Mouse (Mus musculus) hindbrain, embryonic 11.5 days (tissue): ENCODE measurements around the gene Aph1a. TPM values are rescaled to one million over a fixed set of nuclear protein-coding genes. Genes with fewer than 3 reads are reported as not detected.

Experiments
- ATAC-seq: fragments of 200-750 bp; cut with Nextera tagmentation; 2 replicates; pipeline ENCODE4 v1.8.0; 2017; ENCODE audit warnings: mild to moderate bottlenecking, moderate TSS enrichment, moderate library complexity; ENCODE audit not compliant: low FRiP score
- DNase-seq: peaks from one replicate; pipeline ENCODE4 v3.0.0-alpha.2; 2015; ENCODE audit warnings: low spot score
- H3K27ac ChIP-seq: fragments of 300-500 bp; sonication (generic); 2 replicates; pipeline ENCODE4 v1.5.1; 2014; ENCODE audit warnings: mild to moderate bottlenecking, low read depth, low read length
- H3K27me3 ChIP-seq: fragments of 300-500 bp; sonication (generic); 2 replicates; pipeline ENCODE4 v1.6.1; 2014; ENCODE audit warnings: mild to moderate bottlenecking, low read length, moderate library complexity, mixed read lengths; ENCODE audit not compliant: control insufficient read depth, insufficient read depth
- H3K36me3 ChIP-seq: fragments of 300-500 bp; sonication (generic); 2 replicates; pipeline ENCODE4 v1.6.1; 2014; ENCODE audit warnings: mild to moderate bottlenecking, low read length, moderate library complexity, mixed read lengths; ENCODE audit not compliant: control insufficient read depth, insufficient read depth
- H3K4me1 ChIP-seq: fragments of 300-500 bp; sonication (generic); replicated peaks from 2 replicates; pipeline ENCODE4 v1.6.1; 2014; ENCODE audit warnings: low read length, mixed read lengths; ENCODE audit not compliant: control insufficient read depth, insufficient read depth
- H3K4me2 ChIP-seq: fragments of 300-500 bp; sonication (generic); replicated peaks from 2 replicates; pipeline ENCODE4 v1.6.1; 2014; ENCODE audit warnings: mild to moderate bottlenecking, low read depth, low read length
- H3K4me3 ChIP-seq: fragments of 300-500 bp; sonication (generic); 2 replicates; pipeline ENCODE4 v1.5.1; 2014; ENCODE audit warnings: low read depth, low read length
- H3K9ac ChIP-seq: fragments of 300-500 bp; sonication (generic); 2 replicates; pipeline ENCODE4 v1.6.1; 2014; ENCODE audit warnings: low read depth, low read length
- H3K9me3 ChIP-seq: fragments of 300-500 bp; sonication (generic); 2 replicates; pipeline ENCODE4 v1.6.1; 2016; ENCODE audit warnings: low read length; ENCODE audit not compliant: control insufficient read depth
- WGBS: fragments of 180-500 bp; shearing (Covaris S2); extraction: QIAGEN DNeasy Blood & Tissue Kit; methylation state at CpG from one replicate; pipeline ENCODE4 v1.1.7; 2014; 5-methylcytosine and 5-hydroxymethylcytosine counted together
- polyA plus RNA-seq: library from polyadenylated mRNA; unstranded; fragments of >200 nt; fragmentation: Nextera tagmentation; extraction: Ambion mirVana; gene quantifications from 2 replicates; pipeline ENCODE4 v1.2.1, GENCODE M21; 2014

The Aph1a gene
- polyA plus RNA-seq, 1 experiment from 2014 or later: 28.5 TPM

GRCm38 (mm10) chr3:95903753-95904502 is 10.2 kb downstream of the Aph1a start:
- peaks cover 13% of the 10 kb centered on the region for H3K4me1 ChIP-seq
- peak overlapping the region; percentile 32 for H3K4me3 ChIP-seq
- ATAC-seq (no peak), DNase-seq (peak; percentile 55)
- peak overlapping the region; percentile 52 for H3K4me2 ChIP-seq
- no peaks in the 10 kb centered on the region for H3K27me3 ChIP-seq
- no peaks in the 10 kb centered on the region for H3K9me3 ChIP-seq
- H3K27ac ChIP-seq: peak overlapping the region; percentile 66; the same call in 1 of the 2 replicates
- H3K36me3 ChIP-seq: no peaks in the 10 kb centered on the region
- WGBS: 2% methylated on average over 15 of the region's 15 CpGs
- H3K9ac ChIP-seq: peak overlapping the region; percentile 65

GRCm38 (mm10) chr3:95904568-95904967 is 10.8 kb downstream of the Aph1a start, which contains the start of gene Car14:
Car14 (minus strand) TSS chr3:95904691.
- Histone ChIP-seq H3K36me3 (no peaks in the 10 kb centered on the region), H3K9me3 (no peaks in the 10 kb centered on the region), H3K27ac (peak within 1 kb of the TSS; percentile 66), H3K4me1 (peaks cover 13% of the 10 kb centered on the region), H3K4me3 (peak within 1 kb of the TSS; percentile 32), H3K9ac (peak within 1 kb of the TSS; percentile 65), H3K27me3 (no peaks in the 10 kb centered on the region), H3K4me2 (peak within 1 kb of the TSS; percentile 52)
- DNase-seq: peak; percentile 58
- ATAC-seq: peak; percentile 50
- under 1% methylated on average over 15 of the region's 15 CpGs for WGBS

- DNase-seq (peak; percentile 76), ATAC-seq (peak; percentile 80)
- H3K9ac ChIP-seq: peak overlapping the region; percentile 65
- peak overlapping the region; percentile 52 for H3K4me2 ChIP-seq
- WGBS: under 1% methylated on average over 18 of the region's 18 CpGs
- H3K4me3 ChIP-seq: peak overlapping the region; percentile 32
- H3K36me3 ChIP-seq: no peaks in the 10 kb centered on the region
- H3K4me1 ChIP-seq: peaks cover 13% of the 10 kb centered on the region
- peak overlapping the region; percentile 30 for H3K27ac ChIP-seq
- H3K9me3 ChIP-seq: no peaks in the 10 kb centered on the region
- H3K27me3 ChIP-seq: no peaks in the 10 kb centered on the region
These were observed 11.6 kb downstream of the Aph1a start for GRCm38 (mm10) chr3:95905146-95905939.

GRCm38 (mm10) chr3:95905940-95906492 is 12.2 kb downstream of the Aph1a start:
- H3K27me3 ChIP-seq: no peaks in the 10 kb centered on the region
- 0 out of 2 replicates have a peak overlapping the region, but pooled peaks have one; percentile 30 for H3K27ac ChIP-seq
- ATAC-seq: no peak
- no peak overlapping the region for H3K9ac ChIP-seq
- no peaks in the 10 kb centered on the region for H3K9me3 ChIP-seq
- H3K4me1 ChIP-seq: peaks cover 13% of the 10 kb centered on the region
- H3K36me3 ChIP-seq: no peaks in the 10 kb centered on the region
- H3K4me2 ChIP-seq: peak overlapping the region; percentile 52
- peak overlapping the region; percentile 32; the same call in 1 of the 2 replicates for H3K4me3 ChIP-seq
- WGBS: 1% methylated on average over 12 of the region's 12 CpGs
- peak; percentile 72 for DNase-seq

- H3K9ac ChIP-seq: no peak overlapping the region
- H3K4me1 ChIP-seq: peaks cover 13% of the 10 kb centered on the region
- no peaks in the 10 kb centered on the region for H3K9me3 ChIP-seq
- ATAC-seq (no peak), DNase-seq (peak; percentile 70)
- 0% methylated on average over 12 of the region's 12 CpGs for WGBS
- no peaks in the 10 kb centered on the region for H3K36me3 ChIP-seq
- H3K4me2 ChIP-seq: peak overlapping the region; percentile 52; the same call in 1 of the 2 replicates
- no peaks in the 10 kb centered on the region for H3K27me3 ChIP-seq
- no peak overlapping the region for H3K4me3 ChIP-seq
- H3K27ac ChIP-seq: no peak overlapping the region
These were observed 13.1 kb downstream of the Aph1a start for GRCm38 (mm10) chr3:95906860-95907259.

- no peak overlapping the region for H3K4me3 ChIP-seq
- H3K27ac ChIP-seq: no peak overlapping the region
- peaks cover 13% of the 10 kb centered on the region for H3K4me1 ChIP-seq
- no peak overlapping the region for H3K9ac ChIP-seq
- DNase-seq: no peak
- H3K9me3 ChIP-seq: no peaks in the 10 kb centered on the region
- H3K27me3 ChIP-seq: no peaks in the 10 kb centered on the region
- H3K4me2 ChIP-seq: no peak overlapping the region
- H3K36me3 ChIP-seq: no peaks in the 10 kb centered on the region
- no peak for ATAC-seq
- WGBS: 50% methylated on average over 4 of the region's 4 CpGs
These were observed 13.8 kb downstream of the Aph1a start for GRCm38 (mm10) chr3:95907613-95908012.

GRCm38 (mm10) chr3:95914706-95915105 is 20.9 kb downstream of the Aph1a start:
- Histone ChIP-seq H3K4me1 (no peaks in the 10 kb centered on the region), H3K4me2 (no peak overlapping the region), H3K27ac (no peak overlapping the region), H3K27me3 (no peaks in the 10 kb centered on the region), H3K9me3 (no peaks in the 10 kb centered on the region), H3K4me3 (no peak overlapping the region), H3K36me3 (no peaks in the 10 kb centered on the region), H3K9ac (no peak overlapping the region)
- no peak for DNase-seq
- 93% methylated on average over 4 of the region's 4 CpGs for WGBS
- ATAC-seq: no peak

- H3K4me3 ChIP-seq: no peak overlapping the region
- 83% methylated on average over 7 of the region's 7 CpGs for WGBS
- no peaks in the 10 kb centered on the region for H3K36me3 ChIP-seq
- ATAC-seq (no peak), DNase-seq (no peak)
- H3K27ac ChIP-seq: no peak overlapping the region
- no peak overlapping the region for H3K9ac ChIP-seq
- H3K4me1 ChIP-seq: no peaks in the 10 kb centered on the region
- no peaks in the 10 kb centered on the region for H3K9me3 ChIP-seq
- H3K4me2 ChIP-seq: no peak overlapping the region
- no peaks in the 10 kb centered on the region for H3K27me3 ChIP-seq
These were observed 23.0 kb downstream of the Aph1a start for GRCm38 (mm10) chr3:95916760-95917159.
